Mouse (Mus musculus): Measurements from ENCODE around the gene Stau1. TPM values are rescaled to one million over a fixed set of nuclear protein-coding genes. Genes with fewer than 3 reads are reported as not detected.

The Stau1 gene
- polyA plus RNA-seq, 1 experiment = 38.5 TPM

GRCm38 (mm10) chr2:166990861-166991260 lies 5.2 kb downstream of the Stau1 start:
- no peak for DNase-seq (ENCODE audit: low read depth)

DNA sequence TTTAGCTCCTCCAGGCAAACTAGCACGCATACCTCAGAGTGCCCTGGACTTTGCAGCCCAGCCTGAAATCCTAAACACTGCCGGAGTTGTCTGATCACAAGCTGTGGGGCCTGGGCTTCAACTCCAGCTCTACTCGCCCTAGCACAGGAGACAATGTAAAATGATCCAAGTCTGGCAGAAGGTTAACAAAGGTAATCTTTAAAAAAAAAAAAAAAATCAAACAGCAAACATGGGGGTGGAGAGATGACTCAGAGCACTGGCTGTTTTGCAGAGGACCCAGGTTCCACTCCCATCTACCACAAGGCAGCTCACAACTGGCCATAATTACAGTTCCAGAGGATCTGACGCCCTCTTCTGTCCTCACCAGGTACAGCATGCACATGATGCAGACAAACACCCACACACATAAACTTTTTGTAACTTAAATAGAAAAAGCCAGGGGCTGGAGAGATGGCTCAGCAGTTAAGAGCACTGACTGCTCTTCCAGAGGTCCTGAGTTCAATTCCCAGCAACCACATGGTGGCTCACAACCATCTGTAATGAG lies 12.7 kb downstream of the Stau1 start:
- DNase-seq (ENCODE audit: low read depth) = no peak

GRCm38 (mm10) chr2:166980161-166980560 lies 15.9 kb downstream of the Stau1 start:
- DNase-seq (ENCODE audit: low read depth) = no peak

DNA sequence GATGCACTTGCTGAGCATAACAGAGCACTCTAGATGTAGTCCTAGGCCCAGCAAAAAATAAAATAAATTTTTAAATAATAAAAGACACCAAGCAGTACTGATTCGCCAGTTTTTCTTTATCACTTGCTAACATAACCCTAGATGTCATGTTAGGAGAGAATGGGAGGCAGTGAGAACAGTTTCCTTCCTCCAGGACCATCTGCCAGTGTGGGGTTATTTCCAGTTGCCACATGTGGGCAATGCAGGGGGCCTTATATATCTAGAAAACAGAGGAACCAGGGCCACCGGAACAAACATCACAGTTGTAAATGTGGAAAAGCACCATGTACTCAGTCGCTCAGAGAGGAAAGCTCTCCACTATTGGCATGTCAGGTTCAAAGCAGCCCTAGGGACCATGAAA lies 18.6 kb downstream of the Stau1 start:
- no peak for DNase-seq (ENCODE audit: low read depth)

- DNase-seq (ENCODE audit: low read depth) = no peak
Measured at GRCm38 (mm10) chr2:166976356-166976755, 19.7 kb downstream of the Stau1 start.

- DNase-seq (ENCODE audit: low read depth) = no peak
Measured at GRCm38 (mm10) chr2:166974177-166974872, 21.8 kb downstream of the Stau1 start.

- DNase-seq (ENCODE audit: low read depth) = no peak
Measured at GRCm38 (mm10) chr2:166973153-166973552, 22.9 kb downstream of the Stau1 start.

DNA sequence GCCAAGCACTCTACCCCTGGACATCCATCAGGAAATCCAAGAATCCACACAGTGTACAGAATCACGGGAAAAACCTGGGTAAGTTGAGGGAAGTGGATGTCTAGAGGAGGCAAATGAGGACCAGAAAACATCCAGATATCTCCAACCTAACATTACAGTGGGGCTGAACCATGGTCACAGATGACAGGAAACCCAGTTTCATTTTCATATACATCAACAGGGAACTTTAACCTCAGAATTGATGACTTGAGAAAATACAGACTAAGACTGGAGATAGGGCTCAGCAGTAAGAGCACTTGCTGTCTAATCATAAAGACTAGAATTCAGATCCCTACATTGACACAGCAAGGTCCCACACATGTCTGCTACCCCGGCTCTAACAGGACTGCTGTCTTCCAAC lies 31.3 kb downstream of the Stau1 start:
- no peak for DNase-seq (ENCODE audit: low read depth)

DNA sequence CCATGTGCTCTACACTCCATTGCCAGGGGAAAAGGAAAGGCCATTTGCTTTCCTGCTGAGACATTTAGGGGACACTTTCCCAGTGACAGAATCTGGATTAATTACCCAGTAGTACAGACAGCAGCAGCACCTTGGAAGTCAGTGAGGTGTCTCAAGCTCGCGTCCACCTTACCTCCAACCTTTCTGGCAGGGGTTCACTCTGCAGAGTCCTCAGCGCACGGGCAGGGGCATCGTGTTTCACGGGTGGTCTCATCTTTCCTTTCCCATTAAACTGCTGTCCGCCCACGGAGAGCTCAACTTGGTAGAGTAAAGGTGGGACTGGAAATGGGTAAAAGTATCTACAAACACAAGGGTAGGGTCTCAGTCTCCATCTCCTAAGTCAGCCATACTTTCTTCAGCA lies 32.8 kb downstream of the Stau1 start:
- no peak for DNase-seq (ENCODE audit: low read depth)

DNA sequence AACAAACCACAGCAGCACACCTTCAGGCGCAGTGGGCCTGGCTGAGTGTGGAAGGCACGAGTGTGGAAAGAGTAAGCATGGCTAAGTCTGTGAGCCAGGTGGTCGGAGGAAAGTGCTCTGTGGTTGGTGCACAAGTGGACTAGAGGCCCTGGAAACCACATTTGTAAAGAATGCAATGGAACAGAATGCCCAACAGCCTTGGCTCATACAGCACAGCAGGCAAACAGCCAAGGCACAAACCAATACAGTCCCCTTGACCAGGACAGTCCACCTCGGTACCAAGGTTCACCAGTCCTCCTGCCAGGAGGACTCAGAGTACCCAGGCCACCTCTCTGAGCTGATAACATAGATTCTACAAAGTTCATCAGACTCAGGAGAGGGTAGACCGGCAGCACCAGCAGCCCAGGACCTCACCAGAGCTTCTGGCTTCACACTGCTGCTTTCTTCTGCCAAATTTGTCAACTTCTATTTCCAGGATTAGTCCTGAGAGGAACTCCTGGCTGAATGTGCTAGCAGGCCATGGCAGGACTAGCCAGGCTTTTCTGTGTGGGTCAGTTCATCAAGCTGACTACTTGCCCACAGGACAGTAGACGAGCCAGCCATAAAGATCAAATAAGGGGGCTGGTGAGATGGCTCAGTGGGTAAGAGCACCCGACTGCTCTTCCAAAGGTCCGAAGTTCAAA lies 35.3 kb downstream of the Stau1 start:
- no peak for DNase-seq (ENCODE audit: low read depth)

GRCm38 (mm10) chr2:166956805-166957204 lies 39.3 kb downstream of the Stau1 start:
- DNase-seq (ENCODE audit: low read depth) = no peak

DNA sequence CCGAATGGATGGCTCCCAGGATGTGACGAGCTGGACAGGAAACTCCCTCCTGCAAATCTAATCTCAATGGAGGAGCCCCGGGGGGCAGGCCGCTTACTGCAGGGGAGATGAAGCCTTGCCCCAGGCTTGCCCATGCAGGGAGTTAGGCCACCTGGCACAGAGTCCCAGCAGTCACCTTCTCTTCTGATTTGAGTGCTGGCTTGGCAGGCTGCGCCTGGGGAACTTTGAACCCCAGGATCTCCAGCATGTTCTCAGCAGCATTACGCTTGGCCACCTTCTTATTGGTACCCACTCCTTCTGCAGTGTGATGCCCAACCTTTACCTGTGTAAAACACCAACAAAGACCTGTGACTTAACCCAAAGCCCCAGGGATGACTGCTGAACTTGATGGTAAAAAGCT lies 43.9 kb downstream of the Stau1 start:
- DNase-seq (ENCODE audit: low read depth) = no peak

GRCm38 (mm10) chr2:166950853-166951648 lies 45.0 kb downstream of the Stau1 start:
- DNase-seq (ENCODE audit: low read depth) = no peak

DNA sequence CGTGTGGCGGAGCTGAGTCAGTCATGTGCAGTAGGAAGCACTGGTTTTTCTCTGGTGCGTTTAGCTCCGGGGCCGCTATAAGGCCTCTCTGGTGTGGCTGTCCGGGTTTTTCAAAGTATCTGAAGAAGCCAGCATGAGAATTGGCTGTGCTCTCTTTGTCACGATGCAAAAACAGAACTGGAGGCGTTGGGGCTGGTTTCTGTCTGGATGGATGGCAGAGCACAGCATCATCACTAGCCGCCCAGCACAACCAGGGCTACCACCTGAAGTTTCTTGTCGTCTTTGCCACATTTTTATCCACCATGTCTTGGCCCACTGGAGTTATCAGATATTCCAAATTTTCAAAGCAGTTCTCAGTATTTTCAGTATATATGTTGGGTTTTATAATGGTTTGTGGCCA lies 47.2 kb downstream of the Stau1 start:
- DNase-seq (ENCODE audit: low read depth) = no peak

- DNase-seq (ENCODE audit: low read depth) = no peak
Measured at GRCm38 (mm10) chr2:166948246-166948645, 47.9 kb downstream of the Stau1 start.

GRCm38 (mm10) chr2:166945456-166945855 lies 50.6 kb downstream of the Stau1 start:
- no peak for DNase-seq (ENCODE audit: low read depth)

DNA sequence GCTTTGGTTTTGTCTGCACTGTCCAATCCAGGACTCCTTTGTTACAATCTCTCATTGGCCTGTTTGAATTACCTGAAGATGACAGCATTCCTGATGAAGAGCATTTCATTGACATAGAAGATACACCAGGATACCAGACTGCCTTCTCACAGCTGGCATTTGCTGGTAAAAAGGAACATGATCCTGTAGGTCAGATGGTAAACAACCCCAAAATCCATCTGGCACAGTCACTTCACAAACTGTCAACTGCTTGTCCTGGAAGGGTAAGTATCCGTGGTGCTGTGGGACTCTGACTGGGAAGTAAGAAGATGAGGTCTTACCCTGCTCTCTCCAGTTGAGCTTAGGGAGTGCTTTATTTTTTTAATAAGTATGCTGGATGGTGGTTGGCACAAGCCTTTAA lies 51.8 kb downstream of the Stau1 start:
- no peak for DNase-seq (ENCODE audit: low read depth)

DNA sequence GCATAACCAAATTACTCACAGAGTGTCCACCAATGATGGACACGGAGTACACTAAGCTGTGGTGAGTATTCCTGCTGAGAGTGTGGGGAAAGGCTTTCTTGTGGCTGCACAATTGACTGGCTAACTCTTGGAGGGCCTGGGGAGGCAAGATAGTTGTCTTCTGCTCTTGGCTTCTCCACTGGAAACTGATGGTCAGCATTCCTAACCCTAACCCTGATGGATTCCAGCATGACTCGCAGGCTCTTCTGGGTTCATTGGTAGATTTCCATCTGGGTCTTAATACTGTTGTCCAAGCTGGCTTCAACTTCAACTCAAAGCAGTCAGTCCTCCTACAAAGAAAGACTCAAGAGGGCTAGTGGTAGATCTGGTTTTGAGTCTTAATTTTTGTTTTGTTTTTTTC lies 53.0 kb downstream of the Stau1 start:
- no peak for DNase-seq (ENCODE audit: low read depth)

- DNase-seq (ENCODE audit: low read depth) = no peak
Measured at GRCm38 (mm10) chr2:166936166-166936565, 59.9 kb downstream of the Stau1 start.

GRCm38 (mm10) chr2:166935582-166935981 lies 60.5 kb downstream of the Stau1 start:
- no peak for DNase-seq (ENCODE audit: low read depth)

GRCm38 (mm10) chr2:166934416-166934815 lies 61.7 kb downstream of the Stau1 start:
- no peak for DNase-seq (ENCODE audit: low read depth)

GRCm38 (mm10) chr2:166933943-166934342 lies 62.2 kb downstream of the Stau1 start:
- no peak for DNase-seq (ENCODE audit: low read depth)

GRCm38 (mm10) chr2:166923971-166924370 lies 72.1 kb downstream of the Stau1 start:
- no peak for DNase-seq (ENCODE audit: low read depth)
